Mouse (Mus musculus): ENCODE results near the gene Mta3. TPM values are rescaled to one million over a fixed set of nuclear protein-coding genes. Genes with fewer than 3 reads are reported as not detected.

Gene Mta3
- polyA plus RNA-seq, 1 experiment from 2014 or later, result 43.8 TPM

DNA sequence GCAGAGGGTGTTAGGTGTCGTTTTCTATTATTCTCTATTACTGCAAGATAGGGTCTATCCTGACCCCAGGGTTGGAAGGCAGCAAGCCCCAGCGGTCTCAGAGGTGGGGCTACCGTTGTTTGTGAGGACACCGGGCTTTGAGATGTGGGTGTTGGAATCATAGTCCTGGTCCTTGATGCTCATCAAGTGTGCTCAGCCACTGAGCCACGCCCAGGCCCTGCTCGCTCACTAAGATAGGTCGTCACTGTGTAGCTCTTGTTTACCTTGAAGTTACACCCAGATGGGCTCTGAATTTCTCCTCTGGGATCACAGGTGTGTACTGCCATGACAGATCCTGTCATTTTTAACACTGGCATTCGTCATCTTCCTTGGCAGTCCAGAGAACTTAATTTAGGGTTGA lies 31.8 kb downstream of the Mta3 start:
- Histone ChIP-seq H3K4me2 (no peak overlapping the region), H3K4me3 (no peak overlapping the region), H3K27ac (no peak overlapping the region), H3K9ac (no peak overlapping the region), H3K36me3 (peaks cover 13% of the 10 kb centered on the region), H3K27me3 (no peaks in the 10 kb centered on the region), H3K4me1 (no peaks in the 10 kb centered on the region), H3K9me3 (no peaks in the 10 kb centered on the region)
- ATAC-seq (ENCODE audit: insufficient number of reproducible peaks, insufficient read depth, low FRiP score, low TSS enrichment, low read depth), result no peak
- 88% methylated on average over 8 of the region's 8 CpGs for WGBS

DNA sequence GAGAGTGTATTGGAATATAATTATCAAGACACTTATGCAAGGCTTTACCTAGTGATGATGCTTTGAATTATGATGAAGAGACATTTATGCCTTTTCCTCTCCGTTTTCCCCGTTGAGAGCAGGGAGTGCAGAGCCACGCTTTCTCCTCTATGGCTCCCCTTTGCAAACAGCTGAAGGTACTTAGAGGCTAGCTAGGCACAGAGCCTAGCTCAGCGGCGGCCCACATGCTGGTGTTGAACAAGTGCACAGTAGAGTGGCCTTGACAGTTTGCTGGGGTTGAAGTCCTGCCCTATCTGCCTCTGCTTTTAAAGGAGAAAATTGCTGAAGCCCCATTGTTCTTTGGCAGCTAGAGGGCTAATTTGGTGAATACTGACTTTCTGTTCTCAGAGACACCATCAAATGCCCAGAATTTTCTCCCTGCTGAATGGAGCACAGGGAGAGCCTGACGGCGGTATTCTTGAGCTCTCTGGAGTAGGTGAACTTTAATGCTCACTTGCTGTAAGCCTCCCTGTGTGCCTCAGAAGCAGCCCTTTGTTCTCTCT lies 34.2 kb downstream of the Mta3 start:
- Histone ChIP-seq H3K27me3 (no peaks in the 10 kb centered on the region), H3K9ac (no peak overlapping the region), H3K27ac (no peak overlapping the region), H3K9me3 (peaks cover 5% of the 10 kb centered on the region), H3K4me2 (no peak overlapping the region), H3K36me3 (peaks cover 31% of the 10 kb centered on the region), H3K4me3 (no peak overlapping the region), H3K4me1 (no peaks in the 10 kb centered on the region)
- no peak for ATAC-seq (ENCODE audit: insufficient number of reproducible peaks, insufficient read depth, low FRiP score, low TSS enrichment, low read depth)
- 81% methylated on average over 7 of the region's 7 CpGs for WGBS

DNA sequence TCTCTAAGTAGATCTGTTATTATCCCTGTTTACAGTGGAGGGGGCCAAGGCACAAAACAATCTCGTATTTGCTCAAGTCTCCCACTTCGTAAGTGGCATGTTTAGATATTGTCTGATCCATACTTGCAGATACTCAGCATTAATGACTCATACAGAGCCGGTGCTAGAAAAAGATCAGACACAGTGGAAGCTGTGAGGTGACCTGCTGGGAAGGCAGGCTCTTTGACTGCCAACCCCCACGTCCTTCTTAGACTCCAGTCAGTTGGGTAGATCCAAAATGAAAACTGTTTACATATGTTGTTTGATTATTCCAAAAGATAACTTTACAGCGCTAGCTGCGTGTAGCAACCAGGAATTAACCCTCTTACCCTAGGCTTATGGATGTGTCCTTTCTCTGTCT lies 35.3 kb downstream of the Mta3 start:
- no peak for ATAC-seq (ENCODE audit: insufficient number of reproducible peaks, insufficient read depth, low FRiP score, low TSS enrichment, low read depth)
- peaks cover 6% of the 10 kb centered on the region for H3K9me3 ChIP-seq
- no peaks in the 10 kb centered on the region for H3K4me1 ChIP-seq
- peaks cover 39% of the 10 kb centered on the region for H3K36me3 ChIP-seq
- no peak overlapping the region for H3K27ac ChIP-seq
- no peak overlapping the region for H3K9ac ChIP-seq
- WGBS, result 57% methylated on average over 6 of the region's 6 CpGs
- H3K4me3 ChIP-seq, result no peak overlapping the region
- no peak overlapping the region for H3K4me2 ChIP-seq
- H3K27me3 ChIP-seq, result no peaks in the 10 kb centered on the region

DNA sequence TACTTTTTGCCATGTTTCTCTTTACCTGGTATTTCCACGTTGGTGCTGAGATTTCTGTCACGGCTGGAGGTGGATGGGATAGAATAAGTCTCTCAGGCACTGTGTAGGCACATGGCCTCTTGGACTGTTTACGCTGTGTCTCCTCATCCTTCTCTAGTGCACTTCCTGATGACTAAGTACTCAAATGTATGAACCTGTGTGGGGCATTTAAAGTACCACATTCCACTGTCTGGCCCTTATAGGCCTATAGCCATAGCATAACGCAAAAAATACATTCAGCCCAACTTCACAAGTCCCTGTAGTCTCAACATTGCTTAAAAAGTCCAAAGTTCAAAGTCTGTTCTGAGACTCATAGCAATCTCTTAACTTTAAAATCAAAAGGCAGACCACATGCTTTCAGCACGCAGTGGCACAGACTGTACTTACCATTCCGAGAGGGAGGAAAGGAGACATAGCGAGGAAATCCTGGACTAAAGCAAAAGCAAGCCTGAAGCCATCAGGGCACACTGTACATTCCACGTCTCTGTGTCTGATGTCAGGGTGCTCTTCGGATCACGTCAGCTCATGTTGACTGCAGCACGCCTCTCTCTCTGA lies 38.4 kb downstream of the Mta3 start:
- H3K9me3 ChIP-seq, result peaks cover 6% of the 10 kb centered on the region
- no peak overlapping the region for H3K4me3 ChIP-seq
- no peaks in the 10 kb centered on the region for H3K4me1 ChIP-seq
- no peaks in the 10 kb centered on the region for H3K27me3 ChIP-seq
- no peak for ATAC-seq (ENCODE audit: insufficient number of reproducible peaks, insufficient read depth, low FRiP score, low TSS enrichment, low read depth)
- no peak overlapping the region for H3K27ac ChIP-seq
- no peak overlapping the region for H3K4me2 ChIP-seq
- H3K9ac ChIP-seq, result no peak overlapping the region
- WGBS, result 93% methylated on average over 11 of the region's 11 CpGs
- peaks cover 40% of the 10 kb centered on the region for H3K36me3 ChIP-seq

DNA sequence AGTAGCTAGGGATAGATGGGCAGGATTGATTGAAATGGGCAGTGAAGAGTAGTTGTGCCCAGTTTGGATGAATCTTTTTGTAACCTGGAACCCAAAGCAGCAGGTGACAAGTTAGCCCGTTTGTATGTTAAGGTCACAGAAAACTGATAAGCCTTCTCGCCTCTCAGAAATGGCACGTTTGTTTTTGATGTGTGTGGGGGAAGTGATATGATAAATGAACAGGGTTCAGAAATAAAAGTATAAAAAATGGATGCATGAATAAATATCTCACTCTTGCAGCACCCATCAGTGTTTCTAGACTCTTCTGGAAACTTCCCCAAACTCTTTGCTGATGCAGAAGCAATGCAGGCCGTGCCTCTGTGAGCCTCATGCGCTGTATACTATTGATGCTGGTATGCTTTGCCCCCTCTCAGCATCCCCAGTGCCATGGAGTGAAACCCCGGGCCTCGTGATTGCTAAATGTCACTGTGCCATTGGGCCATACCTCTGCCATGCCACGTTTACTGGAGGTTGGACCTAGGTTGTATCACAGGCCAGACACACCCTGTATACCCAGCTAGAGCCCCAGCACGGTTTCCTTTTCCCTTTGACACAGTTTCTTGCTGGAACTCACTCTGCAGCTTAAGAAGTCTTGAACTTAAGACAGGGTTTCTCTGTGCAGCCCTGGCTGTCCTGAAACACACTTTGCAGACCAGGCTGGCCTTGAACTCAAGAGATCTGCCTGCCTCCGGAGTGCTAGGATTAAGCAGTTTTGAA lies 41.6 kb downstream of the Mta3 start:
- Histone ChIP-seq H3K27me3 (no peaks in the 10 kb centered on the region), H3K27ac (no peak overlapping the region), H3K4me2 (no peak overlapping the region), H3K4me3 (no peak overlapping the region), H3K36me3 (peaks cover 31% of the 10 kb centered on the region), H3K9ac (no peak overlapping the region), H3K4me1 (no peaks in the 10 kb centered on the region), H3K9me3 (peaks cover 6% of the 10 kb centered on the region)
- WGBS, result 87% methylated on average over 10 of the region's 10 CpGs
- no peak for ATAC-seq (ENCODE audit: insufficient number of reproducible peaks, insufficient read depth, low FRiP score, low TSS enrichment, low read depth)

DNA sequence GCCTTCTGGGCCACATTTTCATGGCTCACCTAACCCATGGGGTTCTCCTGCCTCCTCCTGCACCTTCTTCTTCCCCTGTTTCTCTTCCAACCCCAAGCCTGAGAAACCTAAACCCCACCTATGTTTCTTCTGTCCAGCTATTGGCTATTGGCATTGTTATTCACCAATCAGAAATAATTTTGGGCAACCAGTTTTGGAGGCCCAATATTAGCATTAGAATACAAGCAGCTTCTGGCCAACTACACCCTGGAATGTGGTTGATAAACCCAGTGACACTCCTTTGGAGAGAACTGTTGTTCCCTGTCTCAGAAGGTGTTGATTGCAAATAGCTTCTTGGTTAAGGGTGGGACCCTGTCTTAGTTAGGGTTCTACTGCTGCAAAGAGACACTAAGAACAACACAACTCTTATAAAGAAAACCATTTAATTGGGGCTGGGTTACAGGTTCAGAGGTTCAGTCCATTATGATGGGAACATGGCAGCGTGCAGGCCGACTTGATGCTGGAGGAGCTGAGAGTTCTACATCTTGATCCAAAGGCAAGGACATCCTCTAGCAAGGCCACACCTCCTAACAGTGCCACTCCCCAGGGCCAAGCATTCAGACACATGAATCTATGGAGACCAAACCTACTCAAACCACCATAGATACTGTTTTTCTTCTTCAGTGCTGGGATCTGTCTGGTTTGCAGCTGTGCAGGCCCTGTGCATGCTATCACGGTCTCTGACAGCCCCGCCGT lies 44.4 kb downstream of the Mta3 start:
- ATAC-seq (ENCODE audit: insufficient number of reproducible peaks, insufficient read depth, low FRiP score, low TSS enrichment, low read depth), result no peak
- no peak overlapping the region for H3K4me3 ChIP-seq
- 85% methylated on average over 5 of the region's 5 CpGs for WGBS
- no peak overlapping the region for H3K4me2 ChIP-seq
- H3K9me3 ChIP-seq, result no peaks in the 10 kb centered on the region
- H3K9ac ChIP-seq, result no peak overlapping the region
- no peak overlapping the region for H3K27ac ChIP-seq
- H3K27me3 ChIP-seq, result no peaks in the 10 kb centered on the region
- peaks cover 28% of the 10 kb centered on the region for H3K36me3 ChIP-seq
- H3K4me1 ChIP-seq, result no peaks in the 10 kb centered on the region

DNA sequence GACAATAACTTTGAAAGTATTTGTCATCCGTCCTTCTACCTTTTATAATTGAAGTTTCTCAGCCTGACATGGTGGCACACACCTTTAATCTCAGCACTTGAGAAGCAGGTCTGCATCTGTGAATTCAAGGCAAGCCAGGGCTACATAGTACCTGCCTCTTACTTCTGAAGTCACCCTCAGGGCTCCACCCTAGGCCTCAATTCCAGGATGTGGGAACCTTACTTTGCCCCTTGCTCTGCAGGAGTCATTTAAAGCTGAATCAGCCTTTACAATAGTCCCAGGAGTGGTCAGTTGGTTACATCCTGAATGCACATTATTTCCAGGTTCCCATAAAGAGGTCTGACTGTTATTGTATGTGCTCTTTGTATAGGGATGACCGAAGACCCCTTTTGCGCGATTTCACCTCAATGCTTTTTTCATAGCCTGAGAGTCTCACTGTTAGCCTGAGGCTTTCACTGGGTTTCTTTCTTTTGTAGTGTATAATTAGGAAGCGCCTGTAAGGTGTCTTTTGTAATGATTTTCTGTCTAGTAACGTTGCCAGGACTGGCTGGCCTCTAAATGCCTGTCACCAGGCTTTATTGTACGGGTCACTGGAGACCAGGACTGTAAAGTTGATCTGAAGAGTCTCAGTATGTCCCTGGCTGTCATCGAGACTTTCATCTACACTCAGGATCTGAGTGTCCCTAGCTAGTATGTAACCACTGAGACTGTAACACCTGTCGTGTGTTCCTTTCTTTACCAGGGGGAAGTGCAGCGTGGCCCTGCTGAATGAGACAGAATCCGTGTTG lies 47.3 kb downstream of the Mta3 start:
- H3K36me3 ChIP-seq, result peaks cover 30% of the 10 kb centered on the region
- H3K4me1 ChIP-seq, result no peaks in the 10 kb centered on the region
- no peaks in the 10 kb centered on the region for H3K27me3 ChIP-seq
- no peak overlapping the region for H3K4me2 ChIP-seq
- no peak overlapping the region for H3K9ac ChIP-seq
- H3K4me3 ChIP-seq, result no peak overlapping the region
- H3K27ac ChIP-seq, result no peak overlapping the region
- no peak for ATAC-seq (ENCODE audit: insufficient number of reproducible peaks, insufficient read depth, low FRiP score, low TSS enrichment, low read depth)
- 69% methylated on average over 11 of the region's 11 CpGs for WGBS
- H3K9me3 ChIP-seq, result no peaks in the 10 kb centered on the region

DNA sequence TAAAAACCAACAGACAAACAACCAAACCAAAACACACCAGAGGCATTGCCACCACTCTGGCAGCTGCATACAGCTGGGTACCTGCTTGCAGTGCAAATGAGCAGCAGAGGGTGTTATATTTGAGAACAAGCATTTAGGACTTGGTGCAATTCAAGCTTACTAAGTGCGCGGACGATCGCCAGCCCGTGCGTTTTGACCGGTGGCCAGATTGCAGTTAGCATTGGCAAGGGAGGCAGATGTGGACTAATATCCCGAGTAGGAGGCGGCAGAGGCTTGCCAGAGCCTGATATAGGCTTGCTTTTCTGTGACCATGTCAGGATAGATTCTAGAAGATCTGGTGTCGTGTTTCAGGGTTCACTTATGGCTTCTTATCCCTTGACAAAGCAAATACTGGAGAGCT lies 52.1 kb downstream of the Mta3 start:
- 81% methylated on average over 10 of the region's 10 CpGs for WGBS
- no peaks in the 10 kb centered on the region for H3K27me3 ChIP-seq
- H3K4me3 ChIP-seq, result no peak overlapping the region
- H3K9ac ChIP-seq, result no peak overlapping the region
- no peaks in the 10 kb centered on the region for H3K4me1 ChIP-seq
- ATAC-seq (ENCODE audit: insufficient number of reproducible peaks, insufficient read depth, low FRiP score, low TSS enrichment, low read depth), result no peak
- no peaks in the 10 kb centered on the region for H3K9me3 ChIP-seq
- H3K36me3 ChIP-seq, result peaks cover 65% of the 10 kb centered on the region
- H3K27ac ChIP-seq, result no peak overlapping the region
- no peak overlapping the region for H3K4me2 ChIP-seq

DNA sequence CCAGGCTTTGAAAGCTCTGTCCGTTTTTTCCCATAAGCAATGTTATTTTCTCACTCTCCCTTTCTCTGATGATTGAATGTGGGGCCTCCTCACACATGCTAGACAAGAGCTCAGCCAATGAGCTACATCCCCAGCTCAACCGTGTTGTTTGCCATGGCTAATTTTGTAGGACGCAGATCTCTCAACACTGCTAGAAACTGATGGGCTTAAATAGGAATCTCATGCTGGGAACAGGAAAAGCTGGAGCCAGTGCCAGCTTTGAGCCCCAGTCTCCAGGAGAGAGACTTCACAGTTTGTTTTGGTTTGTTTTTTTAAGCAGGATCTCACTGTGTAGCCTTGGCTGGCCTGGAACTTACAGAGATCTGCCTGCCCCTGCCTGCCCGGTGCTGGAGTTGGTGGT lies 53.6 kb downstream of the Mta3 start:
- H3K36me3 ChIP-seq, result peaks cover 66% of the 10 kb centered on the region
- 50% methylated on average over 4 of the region's 4 CpGs for whole genome bisulfite sequencing
- ATAC-seq (ENCODE audit: insufficient number of reproducible peaks, insufficient read depth, low FRiP score, low TSS enrichment, low read depth), result no peak

DNA sequence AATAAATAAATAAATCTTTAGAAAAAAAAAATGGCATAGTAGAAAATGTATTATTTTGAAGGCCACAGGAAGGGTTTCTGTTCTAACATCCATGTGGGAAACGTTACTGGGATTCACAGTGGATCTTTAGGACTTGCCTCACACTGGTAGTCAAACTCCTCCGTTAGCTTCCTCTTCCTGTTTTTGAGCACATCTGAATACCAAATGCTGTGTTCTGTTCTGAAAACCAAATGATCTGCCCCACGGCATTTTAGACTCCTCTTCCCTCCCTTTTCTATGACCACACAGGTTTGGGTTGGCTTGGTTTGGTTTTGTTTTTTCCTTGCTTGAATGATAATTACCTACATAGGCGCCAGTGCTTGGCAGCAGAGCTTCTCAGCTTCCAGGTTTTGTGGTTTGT lies 58.6 kb downstream of the Mta3 start:
- H3K27ac ChIP-seq, result no peak overlapping the region
- ATAC-seq (ENCODE audit: insufficient number of reproducible peaks, insufficient read depth, low FRiP score, low TSS enrichment, low read depth), result no peak
- no peaks in the 10 kb centered on the region for H3K4me1 ChIP-seq
- no peaks in the 10 kb centered on the region for H3K27me3 ChIP-seq
- no peak overlapping the region for H3K9ac ChIP-seq
- no peak overlapping the region for H3K4me3 ChIP-seq
- no peak overlapping the region for H3K4me2 ChIP-seq
- H3K9me3 ChIP-seq, result no peaks in the 10 kb centered on the region
- 70% methylated on average over 4 of the region's 4 CpGs for WGBS
- H3K36me3 ChIP-seq, result peaks cover 76% of the 10 kb centered on the region

More for the DNA sequence above, 53.6 kb downstream of the Mta3 start:
- Histone ChIP-seq H3K9ac (no peak overlapping the region), H3K4me3 (no peak overlapping the region), H3K9me3 (no peaks in the 10 kb centered on the region), H3K4me2 (no peak overlapping the region), H3K4me1 (no peaks in the 10 kb centered on the region), H3K27me3 (no peaks in the 10 kb centered on the region), H3K27ac (no peak overlapping the region)

DNA sequence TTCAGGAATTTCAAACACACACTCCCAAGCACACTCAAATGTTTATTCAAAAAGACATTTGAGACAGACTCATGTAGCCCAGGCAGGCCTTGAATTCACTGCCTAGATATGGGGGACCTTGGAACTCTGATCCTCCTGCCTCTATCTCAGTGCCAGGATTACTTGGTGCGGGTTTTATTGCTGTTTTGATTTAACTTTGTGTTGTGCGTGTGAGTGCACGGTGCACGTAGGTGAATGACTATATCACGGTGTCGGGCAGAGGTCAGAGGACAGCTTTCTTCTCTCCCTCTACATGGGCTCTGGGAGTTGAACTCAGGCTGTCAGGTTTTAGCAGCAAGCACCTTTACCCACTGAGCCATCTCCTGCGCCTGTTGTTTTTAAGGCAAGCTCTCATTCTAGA lies 61.1 kb downstream of the Mta3 start:
- Histone ChIP-seq H3K27ac (no peak overlapping the region), H3K9ac (no peak overlapping the region), H3K4me1 (no peaks in the 10 kb centered on the region), H3K36me3 (peaks cover 67% of the 10 kb centered on the region), H3K9me3 (no peaks in the 10 kb centered on the region), H3K4me2 (no peak overlapping the region), H3K27me3 (no peaks in the 10 kb centered on the region), H3K4me3 (no peak overlapping the region)
- WGBS, result 96% methylated on average over 7 of the region's 7 CpGs
- no peak for ATAC-seq (ENCODE audit: insufficient number of reproducible peaks, insufficient read depth, low FRiP score, low TSS enrichment, low read depth)

All from embryonic facial prominence, embryonic 13.5 days (tissue).